Mouse (Mus musculus): ENCODE measurements around the gene Atp5g2.
"Not testable (repeated sequence)": the region's sequence is repeated elsewhere in the genome, so short reads cannot be mapped to it uniquely, and the experiment has no call there.

Gene Atp5g2

GRCm38 (mm10) chr15:102669571-102669970 is 2.6 kb downstream of the Atp5g2 start:
- no peak for DNase-seq (ENCODE audit: low spot score)

- DNase-seq (ENCODE audit: low spot score): peak; percentile 75
Observed at GRCm38 (mm10) chr15:102665494-102665893, 6.7 kb downstream of the Atp5g2 start.

- no peak for DNase-seq (ENCODE audit: low spot score)
Observed at GRCm38 (mm10) chr15:102663825-102664224, 8.3 kb downstream of the Atp5g2 start.

GRCm38 (mm10) chr15:102662601-102663000 is 9.6 kb downstream of the Atp5g2 start:
- DNase-seq (ENCODE audit: low spot score): peak; percentile 72

- DNase-seq (ENCODE audit: low spot score): peak; percentile 52
Observed at GRCm38 (mm10) chr15:102657926-102658381, 14.2 kb downstream of the Atp5g2 start.

- peak; percentile 86 for DNase-seq (ENCODE audit: low spot score)
Observed at GRCm38 (mm10) chr15:102656658-102657057, 15.5 kb downstream of the Atp5g2 start.

- not testable (repeated sequence) for DNase-seq (ENCODE audit: low spot score)
Observed at GRCm38 (mm10) chr15:102651928-102652660, 20.1 kb downstream of the Atp5g2 start.

- no peak for DNase-seq (ENCODE audit: low spot score)
Observed at GRCm38 (mm10) chr15:102651107-102651506, 21.0 kb downstream of the Atp5g2 start.

GRCm38 (mm10) chr15:102635817-102636216 is 36.3 kb downstream of the Atp5g2 start:
- no peak for DNase-seq (ENCODE audit: low spot score)

- no peak for DNase-seq (ENCODE audit: low spot score)
Observed at GRCm38 (mm10) chr15:102634684-102635083, 37.5 kb downstream of the Atp5g2 start.

- no peak for DNase-seq (ENCODE audit: low spot score)
Observed at GRCm38 (mm10) chr15:102625687-102626055, 46.5 kb downstream of the Atp5g2 start.

GRCm38 (mm10) chr15:102624970-102625686 is 47.0 kb downstream of the Atp5g2 start, which contains the start of the genes Gm28047 and Atf7:
TSS of gene Gm28047 (minus strand) at chr15:102625067.
TSS of gene Atf7 (minus strand) at chr15:102625464.
- peak; percentile 100 for DNase-seq (ENCODE audit: low spot score)

- peak; percentile 76 for DNase-seq (ENCODE audit: low spot score)
Observed at GRCm38 (mm10) chr15:102624291-102624969, 47.7 kb downstream of the Atp5g2 start.

- DNase-seq (ENCODE audit: low spot score): peak; percentile 43
Observed at GRCm38 (mm10) chr15:102623121-102623520, 49.0 kb downstream of the Atp5g2 start.

- DNase-seq (ENCODE audit: low spot score): no peak
Observed at GRCm38 (mm10) chr15:102622536-102622935, 49.6 kb downstream of the Atp5g2 start.

GRCm38 (mm10) chr15:102620765-102621164 is 51.4 kb downstream of the Atp5g2 start:
- DNase-seq (ENCODE audit: low spot score): no peak

GRCm38 (mm10) chr15:102619486-102619885 is 52.7 kb downstream of the Atp5g2 start:
- no peak for DNase-seq (ENCODE audit: low spot score)

- DNase-seq (ENCODE audit: low spot score): no peak
Observed at GRCm38 (mm10) chr15:102617654-102618053, 54.5 kb downstream of the Atp5g2 start.

GRCm38 (mm10) chr15:102616174-102616573 is 56.0 kb downstream of the Atp5g2 start:
- no peak for DNase-seq (ENCODE audit: low spot score)

- DNase-seq (ENCODE audit: low spot score): no peak
Observed at GRCm38 (mm10) chr15:102614224-102614623, 57.9 kb downstream of the Atp5g2 start.

GRCm38 (mm10) chr15:102612966-102613365 is 59.2 kb downstream of the Atp5g2 start:
- DNase-seq (ENCODE audit: low spot score): no peak
